In the genomic region with DNA sequence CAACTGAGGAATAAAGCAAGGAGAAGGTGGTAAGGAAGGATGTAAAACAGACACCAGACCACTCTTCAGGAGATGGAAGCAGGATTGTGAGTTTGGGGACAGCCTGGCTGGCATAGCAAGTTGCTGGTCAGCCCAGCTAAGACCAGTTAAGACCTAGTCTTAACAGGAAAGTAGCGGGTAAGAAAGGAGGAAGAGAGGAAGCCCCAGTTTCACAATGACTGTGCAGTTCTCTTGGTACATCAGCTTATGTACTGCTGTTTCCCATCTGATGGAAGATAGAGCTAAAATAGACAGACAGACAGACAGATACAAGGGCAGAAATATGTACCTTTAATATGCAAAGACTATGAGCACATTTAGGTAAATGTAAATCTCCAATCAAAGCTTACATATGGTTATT, we compare ENCODE assay signal across 16 mouse cellular contexts.
A peak's percentile ranks its signal among the peaks of the same experiment; 100 is the strongest.
DNase-seq lines count a peak whose midpoint lies in the region.
"Had no signal": no experiment of that assay in that cellular context is flagged by ENCODE, and none has a peak within 500 bp of the region (broad histone marks: within the 10 kb centered on the region; RNA-seq: fewer than 3 reads in every experiment).

No protein-coding gene starts in this region.

- DNase-seq in heart, adult 11 months = peak; percentile 84
- no peak for DNase-seq in heart, postnatal 36 days
- DNase-seq in layer of hippocampus, adult 11-12 months (ENCODE audit: low spot score) = peak; percentile 42
- DNase-seq in layer of hippocampus, postnatal 14 days (ENCODE audit: low spot score in 2 of 2) = no peak
- peak; percentile 24 for DNase-seq in lung, postnatal 36 days
- no peak for DNase-seq in lung, postnatal 10 days
- no peak for DNase-seq in urinary bladder, adult 18-20 months (ENCODE audit: low spot score in 2 of 2)
- no peak for DNase-seq in adrenal gland, adult 2 months
- DNase-seq: adrenal gland, postnatal 14 days; cerebellum, adult 18-20 months; cerebellum, postnatal 10 days; forebrain, postnatal 0 days; kidney, adult 18-20 months; midbrain, embryonic 14.5 days; thymus, adult 18-20 months; thymus, postnatal 36 days had no signal

- intact Hi-C loops in heart, postnatal 36 days (cut with DNase I) = no loop called here

Comparison
In these comparisons a context has a peak if more than half of its experiments do, and no peak if none do; other contexts are left out.
1. DNase-seq: peak in heart, adult 11 months (single experiment), layer of hippocampus, adult 11-12 months (single experiment) and lung, postnatal 36 days (single experiment); none in heart, postnatal 36 days (0 of 2), layer of hippocampus, postnatal 14 days (0 of 2), lung, postnatal 10 days (single experiment), urinary bladder, adult 18-20 months (0 of 2) and adrenal gland, adult 2 months (single experiment).